Mouse (Mus musculus) left cerebral cortex, adult 6 months (tissue): ENCODE data around the gene Impg2. TPM values are rescaled to one million over a fixed set of nuclear protein-coding genes. Genes with fewer than 3 reads are reported as not detected.

Source experiments
- long read RNA-seq, 2 experiments: library from polyadenylated mRNA; unstranded; transcript quantifications; one replicate each; pipeline ENCODE4 v2.0.0; 2019 to 2020
- polyA plus RNA-seq: library from polyadenylated mRNA; unstranded; fragments of <200 nt; fragmentation: Nextera tagmentation; gene quantifications from 2 replicates; pipeline ENCODE4 v1.2.3, GENCODE M21; 2021

Gene Impg2
- polyA plus RNA-seq, result not detected in 2 replicates
- long read RNA-seq, experiment 1, result 0 reads
- long read RNA-seq, experiment 2, result 0 reads

GRCm38 (mm10) chr16:56204051-56204450 lies at the start of gene Impg2:
TSS of gene Impg2 (plus strand) at chr16:56204313.

Other genes with a start within 250 kb of the Impg2 start
- 1,278 and 1,357 TPM in 2 replicates for gene Rpl24, start 238.0 kb upstream of the Impg2 start, polyA plus RNA-seq
- 11.8 and 15.0 TPM in 2 replicates for gene Zbtb11, start 230.4 kb upstream of the Impg2 start, polyA plus RNA-seq
- 185 and 264 TPM in 2 replicates for gene Pcnp, start 174.6 kb upstream of the Impg2 start, polyA plus RNA-seq
- 9.3 and 12.2 TPM in 2 replicates for gene Trmt10c, start 166.5 kb upstream of the Impg2 start, polyA plus RNA-seq
- 18.7 and 19.9 TPM in 2 replicates for gene Senp7, start 156.0 kb upstream of the Impg2 start, polyA plus RNA-seq